Mouse (Mus musculus): ENCODE results near the gene Rbm33.

Rbm33 gene

GRCm38 (mm10) chr5:28406662-28407061 lies 89.7 kb downstream of the Rbm33 start:
- no peak for DNase-seq (ENCODE audit: extremely low spot score, low spot score)

- DNase-seq (ENCODE audit: extremely low spot score, low spot score): no peak
Observed at GRCm38 (mm10) chr5:28412006-28412685, 95.2 kb downstream of the Rbm33 start.

- no peak for DNase-seq (ENCODE audit: extremely low spot score, low spot score)
Observed at GRCm38 (mm10) chr5:28413533-28413932, 96.6 kb downstream of the Rbm33 start.

- no peak for DNase-seq (ENCODE audit: extremely low spot score, low spot score)
Observed at GRCm38 (mm10) chr5:28414076-28414475, 97.2 kb downstream of the Rbm33 start.

GRCm38 (mm10) chr5:28416029-28416428 lies 99.1 kb downstream of the Rbm33 start:
- DNase-seq (ENCODE audit: extremely low spot score, low spot score): no peak

GRCm38 (mm10) chr5:28418734-28419133 lies 101.8 kb downstream of the Rbm33 start:
- no peak for DNase-seq (ENCODE audit: extremely low spot score, low spot score)

- no peak for DNase-seq (ENCODE audit: extremely low spot score, low spot score)
Observed at GRCm38 (mm10) chr5:28419640-28420265, 102.8 kb downstream of the Rbm33 start.

GRCm38 (mm10) chr5:28423781-28424180 lies 106.9 kb downstream of the Rbm33 start:
- DNase-seq (ENCODE audit: extremely low spot score, low spot score): no peak

GRCm38 (mm10) chr5:28425926-28426325 lies 109.0 kb downstream of the Rbm33 start:
- no peak for DNase-seq (ENCODE audit: extremely low spot score, low spot score)

- peak; percentile 9 for DNase-seq (ENCODE audit: extremely low spot score, low spot score)
Observed at GRCm38 (mm10) chr5:28450126-28450890, 133.4 kb downstream of the Rbm33 start.

GRCm38 (mm10) chr5:28451053-28451638 lies 134.2 kb downstream of the Rbm33 start:
- DNase-seq (ENCODE audit: extremely low spot score, low spot score): peak; percentile 89

GRCm38 (mm10) chr5:28453086-28453485 lies 136.2 kb downstream of the Rbm33 start:
- peak; percentile 9 for DNase-seq (ENCODE audit: extremely low spot score, low spot score)

GRCm38 (mm10) chr5:28453523-28453922 lies 136.6 kb downstream of the Rbm33 start:
- DNase-seq (ENCODE audit: extremely low spot score, low spot score): peak; percentile 13

GRCm38 (mm10) chr5:28454546-28454945 lies 137.6 kb downstream of the Rbm33 start:
- DNase-seq (ENCODE audit: extremely low spot score, low spot score): peak; percentile 8

GRCm38 (mm10) chr5:28455721-28456120 lies 138.8 kb downstream of the Rbm33 start:
- DNase-seq (ENCODE audit: extremely low spot score, low spot score): no peak

GRCm38 (mm10) chr5:28456366-28456765 lies 139.4 kb downstream of the Rbm33 start:
- no peak for DNase-seq (ENCODE audit: extremely low spot score, low spot score)

- peak; percentile 47 for DNase-seq (ENCODE audit: extremely low spot score, low spot score)
Observed at GRCm38 (mm10) chr5:28457921-28458641, 141.2 kb downstream of the Rbm33 start.

GRCm38 (mm10) chr5:28458821-28459240 lies 141.9 kb downstream of the Rbm33 start:
- peak; percentile 60 for DNase-seq (ENCODE audit: extremely low spot score, low spot score)

GRCm38 (mm10) chr5:28459456-28460225 lies 142.7 kb downstream of the Rbm33 start:
- peak; percentile 69 for DNase-seq (ENCODE audit: extremely low spot score, low spot score)

GRCm38 (mm10) chr5:28460556-28461350 lies 143.8 kb downstream of the Rbm33 start:
- peak; percentile 50 for DNase-seq (ENCODE audit: extremely low spot score, low spot score)
